Mouse (Mus musculus) megakaryocyte progenitor cell, adult 5-6 weeks (primary cell): ENCODE measurements around the gene Rhov. TPM values are rescaled to one million over a fixed set of nuclear protein-coding genes. Genes with fewer than 3 reads are reported as not detected.

Experiments
- ATAC-seq: replicated peaks from 2 replicates; pipeline ENCODE4 v1.8.0; 2016; ENCODE audit warnings: mild to moderate bottlenecking, moderate TSS enrichment, inconsistent platforms; ENCODE audit not compliant: poor library complexity
- total RNA-seq, 2 experiments: library from RNA; stranded (forward) in 1 of 2; stranded (reverse) in 1 of 2; fragments of 157-497, 149-512 nt in 1 of 2; fragments of 200-1000 nt in 1 of 2; gene quantifications; 2 replicates each; pipeline versions ENCODE4 v1.2.3 to v1.2.4; 2015 to 2017

Gene Rhov
- total RNA-seq, 2 experiments from 2014 or later: not detected

- ATAC-seq: no peak
Measured at GRCm38 (mm10) chr2:119240075-119240818, 30.8 kb downstream of the Rhov start.

DNA sequence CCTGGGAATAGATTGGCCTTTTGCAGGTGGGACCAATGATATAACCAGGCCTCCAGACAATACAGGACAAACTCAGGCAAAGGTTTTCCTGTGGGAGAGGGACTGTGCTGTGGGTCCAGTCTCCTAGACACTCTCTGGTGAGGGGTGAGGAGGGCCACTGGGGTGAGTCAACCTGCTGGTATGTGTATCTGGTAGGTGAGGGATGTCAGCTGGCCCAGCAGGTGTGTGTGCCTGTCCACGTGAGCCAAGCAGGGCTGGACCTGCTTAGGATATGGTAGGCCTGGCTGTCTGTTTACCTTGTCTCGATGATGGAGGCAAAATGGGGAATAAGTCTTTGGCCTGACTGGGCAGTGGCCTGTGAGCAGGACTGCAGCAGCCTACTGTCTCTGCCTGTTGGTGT is 32.4 kb downstream of the Rhov start:
- ATAC-seq: no peak

DNA sequence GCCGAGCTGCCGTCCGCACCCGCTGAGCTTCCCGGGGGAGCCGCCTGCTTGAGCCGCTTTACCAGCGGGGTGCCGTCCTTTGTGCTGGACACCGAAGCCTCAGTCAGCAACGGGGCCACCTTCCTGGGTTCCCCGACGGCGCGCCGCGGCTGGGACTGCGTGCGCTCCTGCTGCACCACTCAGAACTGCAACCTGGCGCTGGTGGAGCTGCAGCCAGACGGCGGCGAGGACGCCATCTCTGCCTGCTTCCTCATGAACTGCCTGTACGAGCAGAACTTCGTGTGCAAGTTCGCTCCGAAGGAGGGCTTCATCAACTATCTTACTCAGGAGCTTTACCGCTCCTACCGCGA is 33.2 kb downstream of the Rhov start:
- ATAC-seq: no peak; the same call in 1 of the 2 replicates

DNA sequence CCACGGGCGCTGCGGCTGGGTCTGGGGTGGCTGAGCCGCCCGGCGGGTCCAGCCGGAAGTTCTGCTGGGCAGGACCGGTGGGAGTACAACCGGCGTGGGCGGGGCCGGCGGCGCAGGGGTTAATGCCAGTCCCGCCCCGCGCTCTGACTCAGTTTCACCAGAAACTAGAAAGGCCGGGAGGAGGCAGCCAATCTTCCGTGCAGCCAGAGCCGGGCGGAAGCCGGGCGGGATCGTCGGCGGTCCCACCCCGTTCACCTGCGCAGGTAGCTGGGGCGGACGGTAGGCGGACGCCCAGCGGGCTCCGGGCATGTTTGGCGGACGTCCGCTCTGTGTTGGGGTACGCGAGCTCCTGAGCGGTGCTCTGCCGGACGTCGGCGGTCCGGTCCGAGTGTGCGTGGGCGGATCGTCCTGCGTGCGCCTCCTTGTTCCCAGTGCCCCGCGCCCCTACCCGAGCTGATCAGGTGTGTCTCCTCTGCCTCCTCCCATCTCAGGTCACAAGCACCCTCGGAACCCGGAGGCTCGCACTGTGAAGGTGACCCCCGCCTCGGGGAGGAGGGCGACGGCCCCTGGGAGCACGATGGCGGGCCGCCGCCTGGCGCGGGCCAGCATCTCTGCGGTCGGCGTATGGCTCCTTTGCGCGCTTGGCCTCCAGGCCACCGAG is 33.7 kb downstream of the Rhov start, which contains the start of gene Spint1:
TSS of gene Spint1 (plus strand) at position 153 of the 661 bp plus-strand sequence.
- no peak for ATAC-seq

GRCm38 (mm10) chr2:119236682-119237209 is 34.3 kb downstream of the Rhov start:
- ATAC-seq: no peak

- no peak for ATAC-seq
Measured at GRCm38 (mm10) chr2:119229775-119230704, 41.0 kb downstream of the Rhov start, which contains the start of gene Ppp1r14d. Gene Ppp1r14d (minus strand): TSS chr2:119229906.

Other genes starting within 250 kb of the Rhov start
- 10.4 and 12.7 TPM in 2 replicates for gene Ccdc32, start 241.9 kb downstream of the Rhov start, total RNA-seq (2015)
- 15.2 and 16.2 TPM in 2 replicates for gene Ccdc32, start 241.9 kb downstream of the Rhov start, total RNA-seq (2017)
- 13.0 and 14.6 TPM in 2 replicates for gene Rpusd2, start 236.5 kb downstream of the Rhov start, total RNA-seq (2015)
- 16.0 and 17.6 TPM in 2 replicates for gene Rpusd2, start 236.5 kb downstream of the Rhov start, total RNA-seq (2017)
- gene Knl1, start 224.2 kb downstream of the Rhov start, total RNA-seq (2015): 58.2 and 69.4 TPM in 2 replicates
- 55.3 and 78.8 TPM in 2 replicates for gene Knl1, start 224.2 kb downstream of the Rhov start, total RNA-seq (2017)
- gene Rad51, start 158.5 kb downstream of the Rhov start, total RNA-seq (2015): 35.8 and 37.2 TPM in 2 replicates
- gene Rad51, start 158.5 kb downstream of the Rhov start, total RNA-seq (2017): 33.6 and 33.8 TPM in 2 replicates
- gene Rmdn3, start 114.2 kb downstream of the Rhov start, total RNA-seq (2015): 19.5 and 21.0 TPM in 2 replicates
- 39.8 and 44.2 TPM in 2 replicates for gene Rmdn3, start 114.2 kb downstream of the Rhov start, total RNA-seq (2017)
- gene Gchfr, start 103.5 kb downstream of the Rhov start, total RNA-seq (2015): 0.42 and 4.3 TPM in 2 replicates
- gene Gchfr, start 103.5 kb downstream of the Rhov start, total RNA-seq (2017): not detected in 2 replicates
- gene Gm14137, start 96.8 kb downstream of the Rhov start, total RNA-seq (2015): not detected in 2 replicates
- not detected in 2 replicates for gene Gm14137, start 96.8 kb downstream of the Rhov start, total RNA-seq (2017)
- 29.4 and 38.4 TPM in 2 replicates for gene Zfyve19, start 62.7 kb downstream of the Rhov start, total RNA-seq (2015)
- 59.2 and 79.1 TPM in 2 replicates for gene Zfyve19, start 62.7 kb downstream of the Rhov start, total RNA-seq (2017)
- gene Dnajc17, start 62.5 kb downstream of the Rhov start, total RNA-seq (2015): 32.6 and 34.6 TPM in 2 replicates
- 86.0 and 87.8 TPM in 2 replicates for gene Dnajc17, start 62.5 kb downstream of the Rhov start, total RNA-seq (2017)
- not detected in 2 replicates for gene Ppp1r14d, start 41.4 kb downstream of the Rhov start, total RNA-seq (2015)
- not detected in 2 replicates for gene Ppp1r14d, start 41.4 kb downstream of the Rhov start, total RNA-seq (2017)
- 0.20 and 0.44 TPM in 2 replicates for gene Spint1, start 33.9 kb downstream of the Rhov start, total RNA-seq (2015)
- 0.14 TPM in 1 of 2 replicates, not detected in the other for gene Spint1, start 33.9 kb downstream of the Rhov start, total RNA-seq (2017)
- 7.2 and 7.6 TPM in 2 replicates for gene Vps18, start 17.5 kb upstream of the Rhov start, total RNA-seq (2015)
- 18.8 and 20.0 TPM in 2 replicates for gene Vps18, start 17.5 kb upstream of the Rhov start, total RNA-seq (2017)
- 0.05 TPM in 1 of 2 replicates, not detected in the other for gene Dll4, start 54.5 kb upstream of the Rhov start, total RNA-seq (2015)
- not detected in 2 replicates for gene Dll4, start 54.5 kb upstream of the Rhov start, total RNA-seq (2017)
- gene Chac1, start 80.0 kb upstream of the Rhov start, total RNA-seq (2015): 0.34 and 0.57 TPM in 2 replicates
- 0.71 and 1.3 TPM in 2 replicates for gene Chac1, start 80.0 kb upstream of the Rhov start, total RNA-seq (2017)
- 24.3 and 25.0 TPM in 2 replicates for gene Ino80, start 206.4 kb upstream of the Rhov start, total RNA-seq (2015)
- gene Ino80, start 206.4 kb upstream of the Rhov start, total RNA-seq (2017): 21.5 and 25.4 TPM in 2 replicates